Mouse (Mus musculus): ENCODE data around the gene Nit1. TPM values are rescaled to one million over a fixed set of nuclear protein-coding genes. Genes with fewer than 3 reads are reported as not detected.
A peak's percentile ranks its signal among the peaks of the same experiment; 100 is the strongest.

Gene Nit1
- polyA plus RNA-seq (2012; rRNA removed): 74.2 and 82.8 TPM in 2 replicates

- Histone ChIP-seq H3K36me3 (ENCODE audit: control insufficient read depth, insufficient read depth, low read length) (no peaks in the 10 kb centered on the region), H3K27me3 (ENCODE audit: control insufficient read depth, insufficient read depth, low read length) (no peaks in the 10 kb centered on the region), H3K4me1 (ENCODE audit: control insufficient read depth, insufficient read depth, low read length) (peaks cover 7% of the 10 kb centered on the region), H3K27ac (ENCODE audit: control insufficient read depth, insufficient read depth, low read depth, low read length) (peak within 1 kb of the TSS; percentile 73), H3K4me3 (ENCODE audit: control insufficient read depth, low read depth, low read length) (peak within 1 kb of the TSS; percentile 93)
- TF ChIP-seq POLR2A (IDR thresholded peaks at IDR 0.05; ENCODE audit: control insufficient read depth, low read depth, low read length): peak; percentile 98
- TF ChIP-seq CTCF (IDR thresholded peaks at IDR 0.05; ENCODE audit: control insufficient read depth, insufficient read depth, insufficient replicate concordance, low read depth, low read length): no peak
Observed at GRCm38 (mm10) chr1:171345225-171346094, at the start of gene Nit1, which contains the start of gene Pfdn2. Gene Nit1 (minus strand): TSS chr1:171345646. Gene Pfdn2 (plus strand): TSS chr1:171345670.

- TF ChIP-seq CTCF (IDR thresholded peaks at IDR 0.05; ENCODE audit: control insufficient read depth, insufficient read depth, insufficient replicate concordance, low read depth, low read length) (no peak), POLR2A (IDR thresholded peaks at IDR 0.05; ENCODE audit: control insufficient read depth, low read depth, low read length) (no peak)
- Histone ChIP-seq H3K4me1 (ENCODE audit: control insufficient read depth, insufficient read depth, low read length) (peaks cover 9% of the 10 kb centered on the region), H3K36me3 (ENCODE audit: control insufficient read depth, insufficient read depth, low read length) (no peaks in the 10 kb centered on the region), H3K4me3 (ENCODE audit: control insufficient read depth, low read depth, low read length) (peak overlapping the region; percentile 70), H3K27me3 (ENCODE audit: control insufficient read depth, insufficient read depth, low read length) (no peaks in the 10 kb centered on the region), H3K27ac (ENCODE audit: control insufficient read depth, insufficient read depth, low read depth, low read length) (no peak overlapping the region)
Observed at GRCm38 (mm10) chr1:171390101-171390500, 44.7 kb upstream of the Nit1 start.

GRCm38 (mm10) chr1:171388376-171389102 is 43.1 kb upstream of the Nit1 start, which contains the start of gene Arhgap30:
Gene Arhgap30 (plus strand): TSS chr1:171388954.
- H3K4me1 ChIP-seq (ENCODE audit: control insufficient read depth, insufficient read depth, low read length): peaks cover 9% of the 10 kb centered on the region

GRCm38 (mm10) chr1:171387099-171387498 is 41.7 kb upstream of the Nit1 start:
- H3K4me1 ChIP-seq (ENCODE audit: control insufficient read depth, insufficient read depth, low read length): peaks cover 9% of the 10 kb centered on the region
- no peak overlapping the region for H3K27ac ChIP-seq (ENCODE audit: control insufficient read depth, insufficient read depth, low read depth, low read length)
- peak; percentile 11; the same call in 1 of the 2 replicates for TF ChIP-seq CTCF (IDR thresholded peaks at IDR 0.05; ENCODE audit: control insufficient read depth, insufficient read depth, insufficient replicate concordance, low read depth, low read length)
- TF ChIP-seq POLR2A (IDR thresholded peaks at IDR 0.05; ENCODE audit: control insufficient read depth, low read depth, low read length): no peak
- H3K27me3 ChIP-seq (ENCODE audit: control insufficient read depth, insufficient read depth, low read length): no peaks in the 10 kb centered on the region
- H3K36me3 ChIP-seq (ENCODE audit: control insufficient read depth, insufficient read depth, low read length): no peaks in the 10 kb centered on the region
- peak overlapping the region; percentile 72 for H3K4me3 ChIP-seq (ENCODE audit: control insufficient read depth, low read depth, low read length)

More at GRCm38 (mm10) chr1:171388376-171389102, 43.1 kb upstream of the Nit1 start, which contains the start of gene Arhgap30:
- TF ChIP-seq CTCF (IDR thresholded peaks at IDR 0.05; ENCODE audit: control insufficient read depth, insufficient read depth, insufficient replicate concordance, low read depth, low read length) (no peak), POLR2A (IDR thresholded peaks at IDR 0.05; ENCODE audit: control insufficient read depth, low read depth, low read length) (peak; percentile 27; the same call in 1 of the 2 replicates)
- peak within 1 kb of the TSS; percentile 21; the same call in 1 of the 2 replicates for H3K27ac ChIP-seq (ENCODE audit: control insufficient read depth, insufficient read depth, low read depth, low read length)
- H3K36me3 ChIP-seq (ENCODE audit: control insufficient read depth, insufficient read depth, low read length): no peaks in the 10 kb centered on the region
- peak within 1 kb of the TSS; percentile 75 for H3K4me3 ChIP-seq (ENCODE audit: control insufficient read depth, low read depth, low read length)
- no peaks in the 10 kb centered on the region for H3K27me3 ChIP-seq (ENCODE audit: control insufficient read depth, insufficient read depth, low read length)

GRCm38 (mm10) chr1:171385171-171385570 is 39.7 kb upstream of the Nit1 start:
- no peak for TF ChIP-seq POLR2A (IDR thresholded peaks at IDR 0.05; ENCODE audit: control insufficient read depth, low read depth, low read length)
- TF ChIP-seq CTCF (IDR thresholded peaks at IDR 0.05; ENCODE audit: control insufficient read depth, insufficient read depth, insufficient replicate concordance, low read depth, low read length): no peak; the same call in 1 of the 2 replicates
- H3K27ac ChIP-seq (ENCODE audit: control insufficient read depth, insufficient read depth, low read depth, low read length): no peak overlapping the region
- H3K36me3 ChIP-seq (ENCODE audit: control insufficient read depth, insufficient read depth, low read length): no peaks in the 10 kb centered on the region
- H3K4me3 ChIP-seq (ENCODE audit: control insufficient read depth, low read depth, low read length): peak overlapping the region; percentile 39
- H3K27me3 ChIP-seq (ENCODE audit: control insufficient read depth, insufficient read depth, low read length): no peaks in the 10 kb centered on the region
- peaks cover 9% of the 10 kb centered on the region for H3K4me1 ChIP-seq (ENCODE audit: control insufficient read depth, insufficient read depth, low read length)

GRCm38 (mm10) chr1:171384361-171384760 is 38.9 kb upstream of the Nit1 start:
- Histone ChIP-seq H3K27me3 (ENCODE audit: control insufficient read depth, insufficient read depth, low read length) (no peaks in the 10 kb centered on the region), H3K27ac (ENCODE audit: control insufficient read depth, insufficient read depth, low read depth, low read length) (no peak overlapping the region), H3K36me3 (ENCODE audit: control insufficient read depth, insufficient read depth, low read length) (no peaks in the 10 kb centered on the region), H3K4me1 (ENCODE audit: control insufficient read depth, insufficient read depth, low read length) (peaks cover 9% of the 10 kb centered on the region), H3K4me3 (ENCODE audit: control insufficient read depth, low read depth, low read length) (peak overlapping the region; percentile 37)
- TF ChIP-seq POLR2A (IDR thresholded peaks at IDR 0.05; ENCODE audit: control insufficient read depth, low read depth, low read length) (no peak), CTCF (IDR thresholded peaks at IDR 0.05; ENCODE audit: control insufficient read depth, insufficient read depth, insufficient replicate concordance, low read depth, low read length) (no peak)
